8 mouse cellular contexts compared by ENCODE assay signal in the genomic region with DNA sequence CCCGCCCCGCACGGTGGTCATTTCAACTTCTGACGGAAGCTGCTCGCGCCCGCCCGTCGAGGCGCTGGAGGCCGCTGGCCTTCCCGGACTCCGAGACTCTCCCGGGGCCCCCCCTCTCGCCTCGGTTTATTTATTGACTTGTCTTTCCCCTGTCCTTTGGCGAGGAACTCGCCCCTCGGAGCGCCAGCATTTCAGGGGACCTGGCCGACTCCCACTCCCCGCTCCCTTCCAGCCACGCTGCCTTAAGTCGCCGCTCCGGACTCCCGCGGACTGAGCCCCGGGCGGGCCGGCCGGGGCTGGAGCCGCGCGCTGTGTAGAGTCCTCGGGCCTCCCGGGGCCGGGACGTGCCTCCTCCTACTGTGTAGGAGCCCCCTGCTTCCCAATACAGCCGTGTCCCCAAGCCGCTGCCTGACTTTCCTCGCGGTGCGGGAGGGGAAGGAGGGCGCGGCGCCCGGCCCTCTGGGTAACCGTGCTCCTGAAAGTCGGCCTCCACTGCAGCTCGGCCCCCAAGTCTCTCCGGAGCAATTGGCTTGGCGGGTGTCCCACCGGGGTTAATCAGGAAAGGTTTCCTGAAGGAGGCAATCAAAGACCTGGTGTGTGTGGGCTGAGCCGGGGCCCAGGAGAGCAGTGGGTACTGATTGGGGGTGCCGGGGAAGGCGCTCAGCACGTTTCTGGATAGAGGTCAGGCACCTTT. TPM values are rescaled to one million over a fixed set of nuclear protein-coding genes. Genes with fewer than 3 reads are reported as not detected.
DNase-seq lines count a peak whose midpoint lies in the region; ATAC-seq and TF ChIP-seq lines count a peak whose summit lies in the region.

No protein-coding gene starts in this region.

- H3K9ac ChIP-seq in lung, embryonic 14.5 days, result peak overlapping the region; percentile 40
- H3K9ac ChIP-seq in heart, embryonic 11.5 days (ENCODE audit: low read depth, low read length), result no peak overlapping the region; the same call in 1 of the 2 replicates
- H3K9ac ChIP-seq in stomach, embryonic 16.5 days (ENCODE audit: low read length), result peak overlapping the region; percentile 59

- peak overlapping the region; percentile 65 for H3K4me2 ChIP-seq in lung, embryonic 14.5 days
- peak overlapping the region; percentile 64 for H3K4me2 ChIP-seq in heart, embryonic 11.5 days
- H3K4me2 ChIP-seq in stomach, embryonic 16.5 days (ENCODE audit: low read depth, low read length), result peak overlapping the region; percentile 56

- no peak overlapping the region for H3K27ac ChIP-seq in lung, embryonic 14.5 days (ENCODE audit: low read depth)
- H3K27ac ChIP-seq in heart, embryonic 11.5 days (ENCODE audit: low read depth, low read length), result no peak overlapping the region
- H3K27ac ChIP-seq in stomach, embryonic 16.5 days (ENCODE audit: low read length), result no peak overlapping the region

- peak overlapping the region; percentile 35 for H3K4me3 ChIP-seq in lung, embryonic 14.5 days (ENCODE audit: low read depth, low read length)
- H3K4me3 ChIP-seq in heart, embryonic 11.5 days (ENCODE audit: low read depth, low read length), result peak overlapping the region; percentile 38
- H3K4me3 ChIP-seq in stomach, embryonic 16.5 days (replicated peaks; ENCODE audit: low read length), result peak overlapping the region; percentile 32

- ATAC-seq in lung, embryonic 14.5 days (ENCODE audit: insufficient read depth), result peak; percentile 61; the same call in 1 of the 2 replicates
- ATAC-seq in heart, embryonic 11.5 days (replicated peaks; ENCODE audit: insufficient number of reproducible peaks, low FRiP score, low TSS enrichment), result peak; percentile 38; the same call in 1 of the 2 replicates
- peak; percentile 11; the same call in 1 of the 2 replicates for ATAC-seq in stomach, embryonic 16.5 days (ENCODE audit: insufficient read depth, low FRiP score)

- H3K9me3 ChIP-seq in lung, embryonic 14.5 days (ENCODE audit: low read depth, low read length), result no peaks in the 10 kb centered on the region
- no peaks in the 10 kb centered on the region for H3K9me3 ChIP-seq in heart, embryonic 11.5 days (replicated peaks; ENCODE audit: control insufficient read depth, low read length)
- H3K9me3 ChIP-seq in stomach, embryonic 16.5 days (replicated peaks; ENCODE audit: control insufficient read depth, low read length), result no peaks in the 10 kb centered on the region

- peak; percentile 61 for DNase-seq in lung, embryonic 14.5 days
- no peak for DNase-seq in lung, postnatal 36 days
- DNase-seq in cerebellum, adult 9-10 months, result peak; percentile 31
- DNase-seq in kidney, adult 9 months, result peak; percentile 36
- peak; percentile 19 for DNase-seq in lung, postnatal 14 days
- DNase-seq in left cerebral cortex, adult 18-20 months (ENCODE audit: low spot score in 2 of 2), result no peak

- peaks cover 7% of the 10 kb centered on the region; the same call in 1 of the 2 replicates for H3K4me1 ChIP-seq in lung, embryonic 14.5 days (ENCODE audit: insufficient read depth)
- no peaks in the 10 kb centered on the region; the same call in 1 of the 2 replicates for H3K4me1 ChIP-seq in heart, embryonic 11.5 days (ENCODE audit: control insufficient read depth, insufficient read depth, low read length)
- peaks cover 13% of the 10 kb centered on the region; the same call in 1 of the 2 replicates for H3K4me1 ChIP-seq in stomach, embryonic 16.5 days (ENCODE audit: control insufficient read depth, insufficient read depth, low read length)

- no peak for TF ChIP-seq CTCF in lung, embryonic 14.5 days (IDR thresholded peaks at IDR 0.05; ENCODE audit: low read depth)

- 6% methylated on average over 58 of the region's 58 CpGs for WGBS in lung, embryonic 14.5 days
- WGBS in heart, embryonic 11.5 days (ENCODE audit: insufficient replicate concordance), result 3% methylated on average over 55 of the region's 58 CpGs
- 20% methylated on average over 58 of the region's 58 CpGs for WGBS in stomach, embryonic 16.5 days

- H3K27me3 ChIP-seq in lung, embryonic 14.5 days (ENCODE audit: insufficient read depth, low read length), result peaks cover 27% of the 10 kb centered on the region
- H3K27me3 ChIP-seq in heart, embryonic 11.5 days (ENCODE audit: control insufficient read depth, insufficient read depth, low read length), result peaks cover 38% of the 10 kb centered on the region
- H3K27me3 ChIP-seq in stomach, embryonic 16.5 days (ENCODE audit: control insufficient read depth, insufficient read depth, low read length), result peaks cover 18% of the 10 kb centered on the region

- H3K36me3 ChIP-seq in lung, embryonic 14.5 days (ENCODE audit: insufficient read depth), result peaks cover 35% of the 10 kb centered on the region; the same call in 1 of the 2 replicates
- H3K36me3 ChIP-seq in heart, embryonic 11.5 days (ENCODE audit: control insufficient read depth, insufficient read depth, low read length), result peaks cover 4% of the 10 kb centered on the region; the same call in 1 of the 2 replicates
- peaks cover 10% of the 10 kb centered on the region; the same call in 1 of the 2 replicates for H3K36me3 ChIP-seq in stomach, embryonic 16.5 days (ENCODE audit: control insufficient read depth, insufficient read depth, low read length)

RNA-seq across cellular contexts. Expression of a gene that starts 13.1 kb away (rescaled TPM):
- polyA plus RNA-seq in lung, embryonic 14.5 days (2014; fragmentation: Nextera tagmentation; extraction: Ambion mirVana), result 3.7 and 5.4 TPM in 2 replicates
- 2.2 and 2.8 TPM in 2 replicates for polyA plus RNA-seq in heart, embryonic 11.5 days (2014; fragmentation: Nextera tagmentation; extraction: Ambion mirVana)
- polyA plus RNA-seq in stomach, embryonic 16.5 days (2015; fragmentation: Nextera tagmentation; extraction: Ambion mirVana), result 1.5 and 2.6 TPM in 2 replicates
- 10 to 100 TPM; 24.4 to 27.0 TPM for total RNA-seq in left cerebral cortex, adult 18-20 months (2021)

RNA-seq across cellular contexts. Expression of a gene that starts 31.2 kb away (rescaled TPM):
- 3.2 and 4.2 TPM in 2 replicates for polyA plus RNA-seq in lung, embryonic 14.5 days (2014; fragmentation: Nextera tagmentation; extraction: Ambion mirVana)
- 0.79 and 1.5 TPM in 2 replicates for polyA plus RNA-seq in heart, embryonic 11.5 days (2014; fragmentation: Nextera tagmentation; extraction: Ambion mirVana)
- 5.4 and 6.5 TPM in 2 replicates for polyA plus RNA-seq in stomach, embryonic 16.5 days (2015; fragmentation: Nextera tagmentation; extraction: Ambion mirVana)
- total RNA-seq in left cerebral cortex, adult 18-20 months (2021), result 1 to 10 TPM; 1.5 to 1.6 TPM

RNA-seq across cellular contexts. Expression of a gene that starts 39.5 kb away (rescaled TPM):
- polyA plus RNA-seq in lung, embryonic 14.5 days (2014; fragmentation: Nextera tagmentation; extraction: Ambion mirVana), result 8.2 and 9.4 TPM in 2 replicates
- polyA plus RNA-seq in heart, embryonic 11.5 days (2014; fragmentation: Nextera tagmentation; extraction: Ambion mirVana), result 6.5 and 7.6 TPM in 2 replicates
- 13.7 and 14.5 TPM in 2 replicates for polyA plus RNA-seq in stomach, embryonic 16.5 days (2015; fragmentation: Nextera tagmentation; extraction: Ambion mirVana)
- total RNA-seq in left cerebral cortex, adult 18-20 months (2021), result 10 to 100 TPM; 15.8 to 17.1 TPM

RNA-seq across cellular contexts. Expression of a gene that starts 39.6 kb away (rescaled TPM):
- polyA plus RNA-seq in lung, embryonic 14.5 days (2014; fragmentation: Nextera tagmentation; extraction: Ambion mirVana), result 62.7 and 67.9 TPM in 2 replicates
- polyA plus RNA-seq in heart, embryonic 11.5 days (2014; fragmentation: Nextera tagmentation; extraction: Ambion mirVana), result 57.7 and 61.8 TPM in 2 replicates
- polyA plus RNA-seq in stomach, embryonic 16.5 days (2015; fragmentation: Nextera tagmentation; extraction: Ambion mirVana), result 55.8 and 58.2 TPM in 2 replicates
- total RNA-seq in left cerebral cortex, adult 18-20 months (2021), result 10 to 100 TPM; 45.3 to 47.6 TPM

RNA-seq across cellular contexts. Expression of a gene that starts 44.3 kb away (rescaled TPM):
- 13.4 and 14.4 TPM in 2 replicates for polyA plus RNA-seq in lung, embryonic 14.5 days (2014; fragmentation: Nextera tagmentation; extraction: Ambion mirVana)
- 5.4 and 7.2 TPM in 2 replicates for polyA plus RNA-seq in heart, embryonic 11.5 days (2014; fragmentation: Nextera tagmentation; extraction: Ambion mirVana)
- 10.9 and 11.5 TPM in 2 replicates for polyA plus RNA-seq in stomach, embryonic 16.5 days (2015; fragmentation: Nextera tagmentation; extraction: Ambion mirVana)
- total RNA-seq in left cerebral cortex, adult 18-20 months (2021), result 10 to 100 TPM in 1 of 2 experiments, 1 to 10 TPM in 1; 9.6 to 10.4 TPM

Comparison
In these comparisons a context has a peak if more than half of its experiments do, and no peak if none do; other contexts are left out.
1. DNase-seq: peak in lung, embryonic 14.5 days (single experiment), cerebellum, adult 9-10 months (single experiment), kidney, adult 9 months (single experiment) and lung, postnatal 14 days (single experiment); none in lung, postnatal 36 days (single experiment) and left cerebral cortex, adult 18-20 months (0 of 2).
2. ATAC-seq: peak in every context shown above with its lines; median percentile 61 in lung, embryonic 14.5 days; 38 in heart, embryonic 11.5 days; 11 in stomach, embryonic 16.5 days.
3. Peak in every context shown above with its lines, with median percentiles within 50 percentile points of each other: H3K4me2 ChIP-seq and H3K4me3 ChIP-seq.